Mouse (Mus musculus): ENCODE measurements at regions not wholly inside any gene's neighbourhood (a gene's known extent, or its start where the extent isn't known, plus 50 kb on each side); places are given as distances from the start of the nearest gene placed in this dataset.

DNA sequence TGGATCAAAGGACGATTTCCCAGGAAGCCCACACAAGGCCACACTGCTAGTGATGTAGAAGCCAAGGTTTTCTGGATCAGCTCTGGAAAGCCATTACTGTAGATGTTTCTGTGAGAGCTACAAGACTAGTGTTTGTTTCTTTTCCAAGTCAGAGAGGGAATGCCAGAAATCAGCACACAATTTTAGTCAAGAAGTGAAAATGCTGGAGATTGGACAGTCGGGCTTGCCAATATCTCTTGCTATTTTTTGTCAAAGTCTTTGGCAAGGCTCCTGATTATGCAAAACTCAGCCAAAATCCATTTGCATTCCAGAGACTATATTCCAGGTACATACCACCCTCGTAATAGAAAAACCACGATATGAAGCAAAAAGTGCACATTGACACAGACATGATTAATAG lies 279.3 kb downstream of the Cdh9 start:
- no peak for DNase-seq (ENCODE audit: low read depth, low spot score)
- in situ Hi-C loops (cut with MboI; ENCODE audit: low sequenced_read_pairs in 2 of 2, unreplicated experiment in 2 of 2), result no loop called here
- no peak for TF ChIP-seq ZC3H11A (IDR thresholded peaks at IDR 0.05; ENCODE audit: borderline replicate concordance, low read depth, low read length)
- TF ChIP-seq HCFC1 (IDR thresholded peaks at IDR 0.05; ENCODE audit: borderline replicate concordance, insufficient read depth, low read length), result no peak
- no peak for TF ChIP-seq CHD2 (IDR thresholded peaks at IDR 0.05; ENCODE audit: low read depth, low read length)
- no peak for TF ChIP-seq MAFK (IDR thresholded peaks at IDR 0.05; ENCODE audit: insufficient read depth, low read depth, low read length)
- no peak for TF ChIP-seq ZNF384 (IDR thresholded peaks at IDR 0.05; ENCODE audit: low read depth, low read length)
- no peak overlapping the region for H3K9ac ChIP-seq (ENCODE audit: insufficient read depth, low read depth, low read length, poor library complexity, severe bottlenecking)
- no peak overlapping the region for H3K4me3 ChIP-seq (ENCODE audit: insufficient read depth in 1 of 2, low read depth in 1 of 2, low read length in 2 of 2, poor library complexity in 1 of 2, severe bottlenecking in 1 of 2)
- peaks cover 5% of the 10 kb centered on the region; the same call in 1 of the 2 replicates for H3K9me3 ChIP-seq (ENCODE audit: control insufficient read depth, insufficient read depth, low read depth, low read length)
- no peaks in the 10 kb centered on the region for H3K4me1 ChIP-seq (ENCODE audit: control insufficient read depth in 2 of 2, insufficient read depth in 2 of 2, low read length in 2 of 2, poor library complexity in 1 of 2)
- no peak overlapping the region for H3K27ac ChIP-seq (ENCODE audit: insufficient read depth, low read depth, low read length, poor library complexity, severe bottlenecking)
- H3K36me3 ChIP-seq (ENCODE audit: control insufficient read depth, insufficient read depth, low read length, poor library complexity, severe bottlenecking), result no peaks in the 10 kb centered on the region; the same call in 1 of the 2 replicates

GRCm38 (mm10) chr15:17048867-17049628 lies 320.5 kb downstream of the Cdh9 start:
- no peak overlapping the region; the same call in 1 of the 2 replicates for H3K27ac ChIP-seq (ENCODE audit: insufficient read depth, low read depth, low read length, poor library complexity, severe bottlenecking)
- H3K36me3 ChIP-seq (ENCODE audit: control insufficient read depth, insufficient read depth, low read length, poor library complexity, severe bottlenecking), result no peaks in the 10 kb centered on the region
- H3K9ac ChIP-seq (ENCODE audit: insufficient read depth, low read depth, low read length, poor library complexity, severe bottlenecking), result no peak overlapping the region
- H3K4me1 ChIP-seq (ENCODE audit: control insufficient read depth in 2 of 2, insufficient read depth in 2 of 2, low read length in 2 of 2, poor library complexity in 1 of 2), result no peaks in the 10 kb centered on the region; a peak in 1 of 4 replicates
- TF ChIP-seq ZNF384 (IDR thresholded peaks at IDR 0.05; ENCODE audit: low read depth, low read length) (no peak), CHD2 (IDR thresholded peaks at IDR 0.05; ENCODE audit: low read depth, low read length) (no peak), ZC3H11A (IDR thresholded peaks at IDR 0.05; ENCODE audit: borderline replicate concordance, low read depth, low read length) (no peak), HCFC1 (IDR thresholded peaks at IDR 0.05; ENCODE audit: borderline replicate concordance, insufficient read depth, low read length) (no peak), MAFK (IDR thresholded peaks at IDR 0.05; ENCODE audit: insufficient read depth, low read depth, low read length) (no peak)
- in situ Hi-C loops (cut with MboI; ENCODE audit: low sequenced_read_pairs in 2 of 2, unreplicated experiment in 2 of 2), result no loop called here
- no peaks in the 10 kb centered on the region for H3K9me3 ChIP-seq (ENCODE audit: control insufficient read depth, insufficient read depth, low read depth, low read length)
- no peak overlapping the region for H3K4me3 ChIP-seq (ENCODE audit: insufficient read depth in 1 of 2, low read depth in 1 of 2, low read length in 2 of 2, poor library complexity in 1 of 2, severe bottlenecking in 1 of 2)
- DNase-seq (ENCODE audit: low read depth, low spot score), result peak; percentile 16

GRCm38 (mm10) chr15:17069772-17070171 lies 341.2 kb downstream of the Cdh9 start:
- in situ Hi-C loops (cut with MboI; ENCODE audit: low sequenced_read_pairs in 2 of 2, unreplicated experiment in 2 of 2), result no loop called here
- DNase-seq (ENCODE audit: low read depth, low spot score), result no peak
- Histone ChIP-seq H3K27ac (ENCODE audit: insufficient read depth, low read depth, low read length, poor library complexity, severe bottlenecking) (no peak overlapping the region), H3K4me1 (ENCODE audit: control insufficient read depth in 2 of 2, insufficient read depth in 2 of 2, low read length in 2 of 2, poor library complexity in 1 of 2) (no peaks in the 10 kb centered on the region), H3K4me3 (ENCODE audit: insufficient read depth in 1 of 2, low read depth in 1 of 2, low read length in 2 of 2, poor library complexity in 1 of 2, severe bottlenecking in 1 of 2) (no peak overlapping the region), H3K9ac (ENCODE audit: insufficient read depth, low read depth, low read length, poor library complexity, severe bottlenecking) (no peak overlapping the region), H3K9me3 (ENCODE audit: control insufficient read depth, insufficient read depth, low read depth, low read length) (no peaks in the 10 kb centered on the region), H3K36me3 (ENCODE audit: control insufficient read depth, insufficient read depth, low read length, poor library complexity, severe bottlenecking) (no peaks in the 10 kb centered on the region)
- TF ChIP-seq ZNF384 (IDR thresholded peaks at IDR 0.05; ENCODE audit: low read depth, low read length), result no peak
- TF ChIP-seq ZC3H11A (IDR thresholded peaks at IDR 0.05; ENCODE audit: borderline replicate concordance, low read depth, low read length), result no peak

DNA sequence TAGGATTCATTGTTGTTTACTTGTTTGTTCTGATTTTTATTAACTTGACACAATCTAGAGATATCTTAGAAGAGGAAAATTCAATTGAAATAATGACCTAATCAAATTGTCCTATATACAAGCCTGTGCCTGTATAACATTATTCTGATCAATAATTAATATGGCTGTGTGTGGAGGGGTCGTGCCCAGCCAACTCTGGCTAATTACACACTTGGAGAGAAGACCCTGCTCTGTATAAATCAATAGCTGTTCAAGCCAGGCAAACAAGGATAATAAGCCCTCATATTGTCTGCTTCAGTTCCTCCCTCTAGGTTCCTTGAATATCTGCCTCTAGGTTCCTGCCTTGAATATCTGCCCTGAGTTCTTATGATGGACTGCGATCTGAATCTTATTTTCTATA lies 355.5 kb downstream of the Cdh9 start:
- TF ChIP-seq MAFK (IDR thresholded peaks at IDR 0.05; ENCODE audit: insufficient read depth, low read depth, low read length), result no peak
- no peak for TF ChIP-seq CHD2 (IDR thresholded peaks at IDR 0.05; ENCODE audit: low read depth, low read length)
- no peak for TF ChIP-seq HCFC1 (IDR thresholded peaks at IDR 0.05; ENCODE audit: borderline replicate concordance, insufficient read depth, low read length)
- no peak for TF ChIP-seq ZC3H11A (IDR thresholded peaks at IDR 0.05; ENCODE audit: borderline replicate concordance, low read depth, low read length)
- TF ChIP-seq ZNF384 (IDR thresholded peaks at IDR 0.05; ENCODE audit: low read depth, low read length), result no peak
- Histone ChIP-seq H3K36me3 (ENCODE audit: control insufficient read depth, insufficient read depth, low read length, poor library complexity, severe bottlenecking) (no peaks in the 10 kb centered on the region), H3K9ac (ENCODE audit: insufficient read depth, low read depth, low read length, poor library complexity, severe bottlenecking) (no peak overlapping the region), H3K27ac (ENCODE audit: insufficient read depth, low read depth, low read length, poor library complexity, severe bottlenecking) (no peak overlapping the region), H3K4me1 (ENCODE audit: control insufficient read depth in 2 of 2, insufficient read depth in 2 of 2, low read length in 2 of 2, poor library complexity in 1 of 2) (no peaks in the 10 kb centered on the region), H3K4me3 (ENCODE audit: insufficient read depth in 1 of 2, low read depth in 1 of 2, low read length in 2 of 2, poor library complexity in 1 of 2, severe bottlenecking in 1 of 2) (no peak overlapping the region), H3K9me3 (ENCODE audit: control insufficient read depth, insufficient read depth, low read depth, low read length) (no peaks in the 10 kb centered on the region)
- no peak for DNase-seq (ENCODE audit: low read depth, low spot score)
- in situ Hi-C loops (cut with MboI; ENCODE audit: low sequenced_read_pairs in 2 of 2, unreplicated experiment in 2 of 2), result no loop called here
